Mouse (Mus musculus): ENCODE data around the gene Gm20388. TPM values are rescaled to one million over a fixed set of nuclear protein-coding genes. Genes with fewer than 3 reads are reported as not detected.

The Gm20388 gene
- total RNA-seq, 2 experiments from 2014 or later, result 1.9 to 2.0 TPM

DNA sequence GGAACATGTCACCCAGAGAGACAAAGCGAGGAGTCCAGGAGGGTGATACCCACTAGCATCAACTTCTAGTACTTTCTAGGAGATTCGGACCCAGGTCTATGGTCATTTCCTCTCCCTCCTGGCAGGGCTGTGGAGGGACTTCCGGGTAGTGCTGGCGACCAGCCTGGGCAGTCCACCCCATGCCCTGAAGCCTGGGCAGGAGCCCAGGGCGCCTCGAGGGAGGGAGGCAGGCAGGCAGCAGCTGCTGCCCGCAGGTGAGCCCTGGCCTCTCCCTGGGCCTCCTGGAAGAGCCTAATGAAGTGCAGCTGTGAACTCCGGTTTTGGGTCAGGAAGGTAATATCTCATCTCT lies 505.5 kb downstream of the Gm20388 start:
- peak; percentile 49 for DNase-seq

DNA sequence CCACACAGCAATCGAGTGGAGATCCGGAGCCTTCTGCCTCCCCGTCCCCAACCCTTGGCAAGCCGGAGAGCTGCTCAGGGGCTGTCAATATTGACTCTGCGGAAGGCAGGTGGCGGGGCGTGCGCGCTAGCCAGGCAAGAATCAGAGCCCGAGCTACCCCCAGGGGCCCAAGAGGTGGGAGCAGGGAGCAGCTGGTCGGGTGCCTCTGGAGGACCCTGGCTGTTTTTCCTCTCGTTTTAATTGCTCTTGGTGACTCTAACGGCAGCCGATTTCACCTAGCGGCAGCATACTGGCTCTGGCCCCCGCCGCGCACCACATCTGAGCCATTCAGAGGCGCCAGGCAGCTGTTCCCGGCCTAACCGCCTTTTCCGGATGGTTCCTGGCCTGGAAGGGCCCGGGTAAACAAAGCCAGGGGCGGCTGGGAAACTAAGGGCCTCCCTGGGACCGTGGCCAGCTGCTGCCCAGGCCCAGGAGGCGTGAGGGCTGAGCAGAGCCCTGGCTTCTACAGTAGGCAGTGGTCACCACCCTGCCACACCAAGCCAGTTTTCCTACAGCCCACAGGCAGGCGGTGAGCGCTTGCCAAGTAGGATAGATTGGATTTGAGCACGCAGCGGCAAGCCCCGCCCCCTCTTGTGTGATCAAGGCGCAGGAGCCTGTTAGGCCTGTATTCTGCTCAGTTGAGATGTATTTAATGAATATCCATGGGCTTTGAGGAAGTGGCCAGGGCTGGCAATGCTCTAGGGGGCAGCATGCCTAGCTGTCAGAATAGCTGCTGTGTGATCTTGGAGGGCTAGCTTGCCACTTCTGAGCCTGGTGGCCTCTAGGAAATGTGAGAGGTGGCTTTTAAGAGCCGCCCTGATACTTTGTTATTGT lies 506.1 kb downstream of the Gm20388 start:
- peak; percentile 82 for DNase-seq

GRCm38 (mm10) chr8:120418188-120418587 lies 507.5 kb downstream of the Gm20388 start:
- DNase-seq, result no peak

DNA sequence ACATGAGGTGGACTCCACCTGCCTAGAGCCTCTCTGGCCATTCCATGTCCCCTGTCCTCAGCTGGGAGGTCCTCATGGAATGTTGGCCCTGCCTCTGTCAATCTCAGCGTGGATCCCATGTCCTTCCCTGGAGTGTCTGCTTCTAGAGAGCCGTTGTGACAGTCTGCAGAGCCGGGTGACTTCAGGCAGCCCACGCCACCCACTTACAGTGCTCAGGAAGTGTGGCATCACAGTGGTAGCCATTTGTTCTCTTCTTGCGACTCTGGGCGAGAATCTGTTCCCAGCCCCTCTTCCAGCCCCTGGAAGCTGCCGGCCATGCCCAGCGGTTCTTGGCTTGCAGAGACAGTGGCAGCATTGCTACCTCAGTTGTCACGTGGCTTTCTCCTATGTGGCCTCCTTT lies 509.0 kb downstream of the Gm20388 start:
- DNase-seq, result no peak

DNA sequence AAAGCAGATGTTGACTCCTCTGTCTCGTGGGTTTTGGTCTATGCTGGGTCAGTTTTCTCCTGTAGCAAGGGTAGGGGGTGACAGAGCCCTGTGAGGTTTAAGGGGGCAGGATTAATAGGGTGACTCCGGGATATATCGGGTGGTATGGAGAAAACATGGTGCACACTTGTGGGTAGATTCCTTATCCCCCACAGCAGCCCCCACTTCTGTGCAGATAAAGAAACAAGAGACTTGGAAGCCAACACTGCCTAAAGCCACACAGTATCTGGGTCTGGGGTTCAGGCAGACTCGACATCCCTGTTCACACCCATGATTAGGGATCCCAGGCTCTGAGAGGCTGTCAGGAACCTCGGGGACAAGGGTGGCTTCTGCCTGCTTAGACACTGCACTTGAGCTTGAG lies 509.6 kb downstream of the Gm20388 start:
- DNase-seq, result no peak

GRCm38 (mm10) chr8:120421638-120422037 lies 511.0 kb downstream of the Gm20388 start:
- DNase-seq, result peak; percentile 79

- peak; percentile 55 for DNase-seq
These were observed 511.6 kb downstream of the Gm20388 start for GRCm38 (mm10) chr8:120422236-120422635.

DNA sequence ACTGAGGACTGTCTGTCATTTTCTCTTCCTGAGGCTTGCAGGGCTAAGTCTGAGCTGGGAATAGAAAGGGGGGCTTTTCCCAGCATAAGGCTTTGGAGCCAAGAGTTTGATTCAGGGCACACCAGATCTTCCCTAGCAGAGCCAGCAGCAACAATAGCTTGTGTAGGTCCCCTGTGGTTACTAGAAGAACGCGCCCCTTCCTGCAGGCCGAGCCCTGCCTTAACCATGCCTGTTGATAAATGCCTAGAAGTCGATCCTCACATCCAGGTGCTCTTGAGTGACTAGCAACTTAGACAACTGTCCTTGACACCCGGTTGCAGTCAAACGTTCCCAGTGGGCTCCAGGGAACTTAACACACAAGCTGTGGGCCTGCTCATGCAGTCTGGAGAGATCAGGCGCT lies 512.9 kb downstream of the Gm20388 start:
- no peak for DNase-seq

GRCm38 (mm10) chr8:120424829-120425198 lies 514.2 kb downstream of the Gm20388 start:
- no peak for DNase-seq

GRCm38 (mm10) chr8:120425199-120425941 lies 514.7 kb downstream of the Gm20388 start:
- DNase-seq, result no peak

DNA sequence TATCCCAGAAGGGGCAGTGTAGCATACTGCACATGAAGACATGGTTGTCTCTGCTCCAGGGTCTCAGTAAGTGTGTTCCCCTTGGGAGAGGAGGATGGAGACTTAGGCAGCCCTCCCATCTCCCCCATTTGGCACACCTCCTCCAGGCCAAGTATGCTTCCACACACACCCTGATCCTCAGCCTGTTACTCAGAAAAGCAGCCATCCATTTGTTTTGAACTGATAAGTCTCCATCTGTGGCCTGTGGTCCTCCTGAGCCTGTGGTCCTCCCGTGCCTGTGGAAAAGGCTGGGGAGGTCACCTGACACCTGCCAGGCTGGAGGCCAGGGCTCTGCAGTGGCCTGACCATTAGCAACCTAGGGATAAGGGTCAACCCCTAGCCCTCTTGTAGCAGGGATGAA lies 515.5 kb downstream of the Gm20388 start:
- no peak for DNase-seq

DNA sequence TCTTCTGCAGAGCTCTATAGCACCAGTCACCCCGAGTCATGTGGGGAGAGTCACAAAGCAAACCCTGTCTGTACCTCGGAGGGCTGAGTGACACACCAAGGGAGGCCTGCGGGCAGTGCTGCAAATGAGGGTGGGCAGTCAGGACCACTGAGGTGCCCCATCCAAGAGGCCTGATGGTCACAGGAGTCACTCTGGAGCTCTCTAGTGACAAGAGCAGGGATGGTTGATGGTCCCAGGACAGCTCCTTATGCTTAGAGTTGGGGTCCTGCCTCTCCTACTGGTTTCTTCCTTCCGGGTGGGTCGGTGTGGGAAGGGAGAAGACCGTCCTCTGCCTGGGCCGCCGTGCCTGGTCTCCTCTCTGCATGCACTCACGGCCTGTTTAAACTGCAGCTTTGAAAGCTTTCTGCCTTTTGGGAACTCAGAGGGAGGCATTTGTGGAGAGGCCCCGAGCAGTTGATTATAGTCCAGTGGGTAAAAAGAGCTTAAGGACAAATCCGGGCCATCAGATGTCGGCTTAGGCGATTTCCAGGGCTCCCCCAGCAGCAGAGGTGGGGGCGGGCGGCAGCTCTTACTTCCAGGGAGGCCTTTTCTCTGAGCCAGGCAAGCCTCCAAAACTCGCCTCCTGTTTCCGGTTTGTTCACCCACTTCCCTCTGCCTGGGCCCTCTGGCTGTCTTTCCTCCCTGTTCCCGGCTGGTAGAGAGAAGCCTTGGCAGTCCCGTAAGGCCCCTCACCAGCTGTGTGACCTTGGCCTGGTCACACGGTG lies 516.2 kb downstream of the Gm20388 start:
- peak; percentile 69 for DNase-seq

GRCm38 (mm10) chr8:120428492-120428891 lies 517.9 kb downstream of the Gm20388 start:
- DNase-seq, result no peak

DNA sequence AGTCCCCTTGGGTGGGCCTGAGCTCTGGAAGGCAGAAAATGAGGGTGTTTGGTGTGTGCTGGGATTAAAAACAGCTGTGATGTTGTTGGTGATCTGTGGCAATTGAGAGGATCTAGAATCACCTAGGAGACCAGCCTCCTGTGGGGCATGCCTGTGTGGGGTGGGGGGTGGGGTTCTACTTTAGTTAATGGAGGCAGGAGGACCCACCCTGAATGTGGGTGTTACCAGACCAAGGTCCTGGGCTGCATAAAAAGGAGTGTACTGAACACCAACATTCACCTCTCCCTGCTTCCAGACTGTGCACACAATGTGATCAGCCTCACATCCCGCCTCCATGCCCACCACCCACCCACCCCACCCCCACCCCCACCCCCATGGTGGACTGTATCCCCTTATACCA lies 518.5 kb downstream of the Gm20388 start:
- no peak for DNase-seq

DNA sequence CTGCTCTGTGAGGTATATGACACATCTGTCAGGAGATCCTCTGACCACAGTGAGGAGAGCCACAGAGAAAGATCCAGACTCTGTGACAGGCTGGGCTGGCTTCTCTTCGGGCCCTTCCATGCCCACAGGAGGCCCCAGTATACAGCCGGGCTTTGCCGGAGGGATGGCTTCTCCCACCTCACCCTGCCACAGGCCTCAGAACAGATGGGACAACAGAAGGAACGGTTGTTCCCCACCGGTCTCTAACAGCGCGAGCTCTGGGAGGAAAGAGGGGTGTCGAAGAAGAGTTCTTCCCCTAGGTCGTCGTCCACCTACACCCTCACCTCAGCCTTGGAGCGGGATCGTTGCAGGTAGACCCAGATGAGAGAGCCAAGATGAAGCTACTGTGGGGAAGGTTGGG lies 520.4 kb downstream of the Gm20388 start:
- no peak for DNase-seq

GRCm38 (mm10) chr8:120432438-120432837 lies 521.8 kb downstream of the Gm20388 start:
- no peak for DNase-seq

- DNase-seq, result no peak
These were observed 522.5 kb downstream of the Gm20388 start for GRCm38 (mm10) chr8:120433143-120433542.

GRCm38 (mm10) chr8:120433734-120434133 lies 523.1 kb downstream of the Gm20388 start:
- DNase-seq, result no peak

GRCm38 (mm10) chr8:120435781-120436180 lies 525.1 kb downstream of the Gm20388 start:
- DNase-seq, result no peak

DNA sequence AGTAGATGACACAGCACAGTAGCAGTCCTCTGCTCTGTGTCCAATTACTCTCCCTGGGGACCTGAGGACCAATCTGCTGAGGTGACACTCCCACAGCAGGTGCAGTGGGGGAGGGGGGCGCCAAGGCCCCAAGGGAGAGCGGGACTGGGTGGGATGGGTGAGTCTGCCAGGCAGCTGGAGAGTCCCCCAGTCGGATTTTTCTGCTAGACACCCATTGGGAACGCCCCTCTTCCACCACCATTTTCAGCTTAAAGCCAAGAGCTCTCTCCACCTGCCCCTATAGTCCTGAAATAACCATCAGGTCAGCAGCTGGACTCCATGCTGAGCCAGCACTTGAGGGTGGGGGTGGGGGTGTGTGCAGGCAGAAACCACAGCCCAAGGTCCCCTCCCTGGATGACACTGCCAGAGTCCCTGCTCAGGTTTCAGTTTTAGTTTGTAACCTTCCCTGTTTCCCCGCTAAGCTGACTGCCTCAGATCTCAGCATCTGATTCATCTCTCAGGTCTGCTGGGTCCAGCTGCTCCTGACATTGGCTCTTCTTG lies 525.9 kb downstream of the Gm20388 start:
- no peak for DNase-seq

GRCm38 (mm10) chr8:120437207-120437606 lies 526.6 kb downstream of the Gm20388 start:
- DNase-seq, result no peak

DNA sequence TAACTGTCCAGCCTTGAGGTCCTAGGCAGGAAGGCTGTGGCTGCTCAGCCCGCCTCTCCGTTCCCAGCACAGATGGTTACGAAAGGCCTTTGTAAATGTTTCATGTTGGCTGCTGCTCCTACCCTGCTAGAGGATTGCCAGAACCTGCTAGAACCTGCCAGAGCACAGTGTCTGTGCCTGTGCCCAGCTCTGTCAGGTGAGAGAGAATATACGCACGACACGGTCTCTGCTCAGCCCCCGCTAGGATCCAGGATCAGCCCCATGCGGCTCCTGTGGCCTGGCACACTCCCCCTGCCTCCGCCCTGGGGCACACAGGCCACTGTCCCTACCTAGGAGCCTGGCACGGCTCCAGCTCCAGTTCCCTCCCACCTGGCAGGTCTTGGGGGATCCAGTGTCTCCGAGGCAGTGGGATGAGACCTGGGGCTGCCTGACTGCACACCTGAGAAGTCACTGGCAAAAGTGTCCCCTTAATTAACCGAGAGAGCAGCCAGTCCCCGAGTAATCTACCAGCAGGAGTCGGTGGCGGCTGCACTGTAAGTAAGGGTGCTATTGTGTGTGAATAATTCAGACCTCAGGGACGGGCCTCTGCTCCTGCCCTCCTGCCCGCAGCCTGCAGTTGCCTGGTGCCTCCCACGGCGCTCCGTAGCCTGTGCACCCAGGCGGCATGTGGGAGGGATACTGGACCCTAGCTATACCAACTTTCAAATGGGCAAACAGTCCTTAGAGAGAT lies 527.2 kb downstream of the Gm20388 start:
- peak; percentile 67 for DNase-seq
